Mouse (Mus musculus): Measurements from ENCODE around the gene Extl1.
A peak's percentile ranks its signal among the peaks of the same experiment; 100 is the strongest.
"Not testable (repeated sequence)": the region's sequence is repeated elsewhere in the genome, so short reads cannot be mapped to it uniquely, and the experiment has no call there.

The Extl1 gene

GRCm38 (mm10) chr4:134351329-134352260 is 32.1 kb downstream of the Extl1 start:
- DNase-seq (ENCODE audit: extremely low read depth, low read depth), result no peak

- no peak for DNase-seq (ENCODE audit: extremely low read depth, low read depth)
Measured at GRCm38 (mm10) chr4:134350641-134351040, 33.0 kb downstream of the Extl1 start.

GRCm38 (mm10) chr4:134349829-134350228 is 33.8 kb downstream of the Extl1 start:
- no peak for DNase-seq (ENCODE audit: extremely low read depth, low read depth)

- DNase-seq (ENCODE audit: extremely low read depth, low read depth), result no peak
Measured at GRCm38 (mm10) chr4:134348545-134348944, 35.1 kb downstream of the Extl1 start.

- DNase-seq (ENCODE audit: extremely low read depth, low read depth), result peak; percentile 63
Measured at GRCm38 (mm10) chr4:134348078-134348477, 35.6 kb downstream of the Extl1 start.

- no peak for DNase-seq (ENCODE audit: extremely low read depth, low read depth)
Measured at GRCm38 (mm10) chr4:134345802-134346201, 37.8 kb downstream of the Extl1 start.

GRCm38 (mm10) chr4:134344620-134345019 is 39.0 kb downstream of the Extl1 start:
- no peak for DNase-seq (ENCODE audit: extremely low read depth, low read depth)

GRCm38 (mm10) chr4:134343071-134344031 is 40.3 kb downstream of the Extl1 start, which contains the start of gene Slc30a2:
Gene Slc30a2, plus strand, starts transcription at chr4:134343181.
- DNase-seq (ENCODE audit: extremely low read depth, low read depth), result no peak

- no peak for DNase-seq (ENCODE audit: extremely low read depth, low read depth)
Measured at GRCm38 (mm10) chr4:134342213-134342779, 41.4 kb downstream of the Extl1 start.

GRCm38 (mm10) chr4:134341231-134341630 is 42.4 kb downstream of the Extl1 start:
- not testable (repeated sequence) for DNase-seq (ENCODE audit: extremely low read depth, low read depth)

- no peak for DNase-seq (ENCODE audit: extremely low read depth, low read depth)
Measured at GRCm38 (mm10) chr4:134330281-134330680, 53.4 kb downstream of the Extl1 start.

GRCm38 (mm10) chr4:134328832-134329231 is 54.8 kb downstream of the Extl1 start:
- DNase-seq (ENCODE audit: extremely low read depth, low read depth), result no peak

- DNase-seq (ENCODE audit: extremely low read depth, low read depth), result no peak
Measured at GRCm38 (mm10) chr4:134328151-134328550, 55.5 kb downstream of the Extl1 start.

- no peak for DNase-seq (ENCODE audit: extremely low read depth, low read depth)
Measured at GRCm38 (mm10) chr4:134326859-134327530, 56.7 kb downstream of the Extl1 start.

- DNase-seq (ENCODE audit: extremely low read depth, low read depth), result no peak
Measured at GRCm38 (mm10) chr4:134324655-134325054, 59.0 kb downstream of the Extl1 start.

GRCm38 (mm10) chr4:134321524-134321923 is 62.1 kb downstream of the Extl1 start:
- DNase-seq (ENCODE audit: extremely low read depth, low read depth), result no peak

GRCm38 (mm10) chr4:134319674-134320073 is 64.0 kb downstream of the Extl1 start:
- no peak for DNase-seq (ENCODE audit: extremely low read depth, low read depth)

GRCm38 (mm10) chr4:134319074-134319473 is 64.6 kb downstream of the Extl1 start:
- no peak for DNase-seq (ENCODE audit: extremely low read depth, low read depth)

GRCm38 (mm10) chr4:134316390-134316789 is 67.3 kb downstream of the Extl1 start:
- DNase-seq (ENCODE audit: extremely low read depth, low read depth), result no peak

GRCm38 (mm10) chr4:134315470-134315869 is 68.2 kb downstream of the Extl1 start:
- no peak for DNase-seq (ENCODE audit: extremely low read depth, low read depth)

GRCm38 (mm10) chr4:134314876-134315275 is 68.8 kb downstream of the Extl1 start, which contains the start of gene Trim63:
Gene Trim63, plus strand, starts transcription at chr4:134315120.
- DNase-seq (ENCODE audit: extremely low read depth, low read depth), result no peak
